Mouse (Mus musculus) spleen, postnatal 14 days (tissue): ENCODE results near the gene Specc1.

ENCODE experiments used
- DNase-seq, 2 experiments: peaks; one replicate each; pipeline ENCODE4 v3.0.0; 2021 to 2022; ENCODE audit warnings: low spot score in 2 of 2

Specc1 gene

DNA sequence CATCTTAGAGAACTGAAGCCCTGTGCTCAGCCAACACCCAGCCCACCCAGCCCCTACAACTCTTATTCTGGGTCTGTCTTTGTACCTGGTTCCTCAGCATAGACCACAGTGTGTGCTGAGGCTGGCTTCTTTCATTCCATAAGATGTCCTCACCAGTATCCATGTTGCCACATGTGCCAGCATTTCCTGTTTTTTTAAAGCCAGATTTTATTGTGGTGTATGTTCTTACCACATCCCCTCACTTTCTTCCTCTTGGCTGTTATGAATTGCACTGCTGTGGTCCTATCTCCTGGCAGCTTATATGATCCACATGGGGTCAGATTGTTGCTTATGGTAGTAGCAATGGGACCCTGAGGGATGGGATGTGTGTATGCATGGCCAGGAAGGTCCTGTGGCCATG is 92.6 kb downstream of the Specc1 start:
- no peak for DNase-seq

DNA sequence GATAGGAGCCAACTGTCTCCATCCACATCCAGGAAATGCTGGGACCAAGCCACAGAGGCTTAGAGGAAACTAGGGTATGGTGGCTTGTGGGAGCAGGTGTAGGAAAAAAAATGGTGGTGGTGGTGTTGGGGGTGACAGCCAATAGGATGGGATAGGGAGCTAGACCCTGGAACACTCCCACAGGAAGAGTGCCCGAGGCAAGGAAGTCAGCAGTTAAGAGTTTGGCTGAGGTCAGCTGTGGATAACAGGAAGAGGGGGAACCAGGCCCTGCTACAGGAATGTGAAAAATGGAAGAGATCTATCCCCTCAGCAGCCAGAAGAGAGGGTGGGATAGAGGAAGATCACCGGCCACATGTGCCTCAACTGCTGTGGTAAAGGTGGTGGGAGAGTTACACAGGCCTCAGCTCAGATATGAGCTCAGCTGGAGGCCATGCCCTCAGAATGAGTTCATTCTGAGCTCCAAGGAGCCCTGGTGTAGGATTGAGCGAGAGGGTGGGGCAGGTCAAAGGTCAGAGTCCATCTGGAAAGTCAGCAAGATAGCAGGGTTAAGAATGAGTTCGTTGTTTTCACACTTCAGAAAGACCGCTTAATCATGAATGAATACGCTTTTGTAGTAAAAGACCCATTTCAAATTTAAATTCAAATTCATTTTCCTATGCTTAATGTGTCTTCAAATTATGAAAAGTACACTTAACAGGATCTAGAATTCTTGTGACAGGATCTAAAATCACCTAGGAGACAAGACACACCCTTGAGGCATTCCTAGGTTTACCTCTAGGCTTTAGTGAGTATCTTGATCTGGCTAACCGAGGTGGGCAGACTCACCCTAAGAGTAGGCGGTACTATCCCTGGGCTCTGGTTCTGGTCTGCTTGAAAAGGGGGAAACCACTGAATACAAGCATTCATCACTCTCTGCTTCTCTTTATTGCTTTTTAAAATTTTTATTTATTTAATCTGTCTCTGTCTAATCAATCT is 94.1 kb downstream of the Specc1 start:
- no peak for DNase-seq

DNA sequence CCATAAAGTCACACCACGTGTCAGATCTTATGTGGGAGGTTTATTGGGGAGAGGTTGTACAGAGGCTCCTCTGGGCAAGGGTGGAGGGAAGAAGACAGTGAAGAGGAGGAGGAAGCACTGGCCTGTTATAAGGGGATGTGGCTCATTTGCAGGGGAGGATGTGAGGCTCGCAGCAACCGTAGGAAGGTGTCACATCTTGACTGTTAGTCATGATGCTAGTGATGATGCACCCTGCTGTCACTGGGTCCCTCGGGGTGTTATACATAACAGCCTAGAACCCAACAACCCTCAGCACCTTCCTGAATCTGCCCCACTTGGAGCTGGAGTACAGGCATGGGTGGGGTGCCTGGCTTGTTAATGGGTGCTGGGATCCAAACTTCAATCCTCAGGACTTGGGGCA is 94.9 kb downstream of the Specc1 start:
- no peak for DNase-seq

DNA sequence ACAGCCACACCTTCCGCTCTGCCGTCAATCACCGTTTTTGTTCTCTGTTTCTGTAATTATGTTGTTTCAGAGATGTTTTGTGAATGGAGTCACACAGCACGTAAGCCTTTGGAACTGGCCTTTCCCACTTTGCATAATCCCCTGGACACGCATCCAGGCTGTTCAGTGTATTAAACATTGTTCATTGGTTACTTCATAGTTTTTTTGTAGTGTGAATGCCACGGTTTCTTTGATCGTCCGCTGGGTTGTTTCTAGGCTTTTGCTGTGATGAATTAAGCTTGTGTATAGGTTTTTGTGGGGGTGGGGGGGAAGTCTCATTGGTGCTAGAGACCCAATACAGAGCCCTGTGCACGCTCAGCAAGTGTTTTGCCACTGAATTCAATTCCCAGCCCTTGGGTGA is 97.4 kb downstream of the Specc1 start:
- DNase-seq, result no peak

DNA sequence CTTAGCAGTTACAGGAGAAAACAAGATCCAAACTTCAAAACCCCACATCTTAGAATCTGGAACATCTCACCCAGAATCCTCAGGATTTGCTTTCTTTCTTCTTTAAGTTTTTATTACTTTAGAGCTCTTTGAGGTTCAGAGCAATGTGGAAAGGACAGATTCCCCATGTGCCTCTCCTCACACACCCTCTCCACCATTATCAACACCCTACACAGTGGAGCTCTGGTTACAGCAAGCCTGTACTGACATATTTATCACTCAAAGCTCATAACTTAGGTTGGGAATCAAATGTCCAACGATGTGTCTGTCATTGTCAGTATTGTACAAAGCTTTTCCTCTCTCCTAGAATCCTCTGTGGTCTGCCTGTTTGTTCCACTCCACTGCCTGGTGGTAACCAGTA is 108.0 kb downstream of the Specc1 start:
- no peak for DNase-seq

DNA sequence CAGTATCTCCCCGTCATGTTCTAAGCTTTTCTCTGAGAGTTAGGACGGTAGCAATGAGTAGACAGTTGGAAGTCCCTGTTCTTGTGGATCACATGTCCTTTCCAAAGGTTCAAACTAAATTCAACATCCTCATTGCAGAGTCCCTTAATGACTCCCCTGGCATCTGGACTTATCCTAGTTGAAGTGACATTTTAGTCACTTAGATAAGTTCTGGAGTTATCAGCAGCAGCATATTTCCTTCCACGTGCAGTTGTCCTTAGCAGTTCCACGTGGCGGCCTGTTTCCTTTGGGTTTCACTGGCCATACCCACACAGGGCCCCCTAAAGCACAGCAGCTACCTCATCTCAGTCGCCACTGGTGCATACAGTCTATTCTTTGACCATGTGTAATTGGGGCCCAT is 109.1 kb downstream of the Specc1 start:
- no peak for DNase-seq

DNA sequence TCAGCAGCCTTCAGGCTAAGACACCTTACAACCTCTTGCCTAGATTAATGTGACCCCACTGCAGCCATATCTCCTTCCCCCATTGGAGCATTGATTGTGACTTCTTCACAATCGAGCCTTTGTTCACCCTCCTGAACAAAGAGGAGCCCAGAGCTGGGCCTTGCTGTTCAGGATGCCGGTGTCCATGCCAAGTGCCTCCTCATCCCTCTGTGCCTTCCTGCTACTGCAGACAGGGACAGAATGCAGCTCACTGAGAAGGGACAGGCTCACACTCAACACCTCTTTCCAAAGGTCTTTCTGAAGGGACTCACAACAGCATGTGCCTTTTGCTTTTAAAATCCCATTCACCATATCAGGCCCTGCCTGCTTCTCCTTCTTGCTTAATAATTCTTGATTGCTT is 113.0 kb downstream of the Specc1 start:
- DNase-seq, result no peak

DNA sequence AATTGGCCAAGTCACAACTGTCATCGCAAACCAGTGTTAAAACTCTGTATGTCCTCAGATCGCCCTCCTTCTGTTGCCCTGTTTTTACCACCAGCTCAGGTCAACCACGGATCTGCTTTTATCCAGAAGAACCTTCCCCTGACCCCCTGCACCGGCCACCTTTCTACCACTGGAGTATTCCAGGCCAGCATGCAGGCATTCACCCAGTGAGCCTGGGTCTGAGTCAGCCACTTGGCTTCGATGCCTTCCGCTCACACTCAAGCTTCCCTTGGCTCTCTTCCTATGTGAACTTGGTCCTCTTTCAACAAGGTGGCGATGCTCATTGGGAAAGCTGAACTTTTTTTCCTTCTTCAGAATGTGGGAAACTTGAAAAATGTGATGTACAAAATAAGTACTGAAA is 113.6 kb downstream of the Specc1 start:
- DNase-seq, result no peak

DNA sequence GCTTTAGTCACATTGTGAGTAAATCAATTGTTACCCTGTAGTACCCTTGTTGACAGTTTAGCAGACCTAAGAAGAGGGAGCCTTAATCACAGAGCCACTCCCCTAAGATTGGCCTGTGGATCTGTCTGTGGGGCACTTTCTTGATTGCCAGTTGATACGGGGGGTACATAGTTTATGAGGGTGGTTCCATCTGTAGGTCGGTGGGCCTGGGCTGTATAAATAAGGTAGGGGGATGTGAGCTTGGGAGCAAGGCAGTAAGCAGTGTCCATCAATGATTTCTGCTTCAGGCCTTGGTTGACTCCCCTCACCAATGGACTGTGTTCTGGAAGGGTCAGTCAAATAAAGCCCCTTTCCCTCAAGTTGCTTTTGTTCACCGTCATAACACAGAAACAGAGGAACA is 115.8 kb downstream of the Specc1 start:
- no peak for DNase-seq

DNA sequence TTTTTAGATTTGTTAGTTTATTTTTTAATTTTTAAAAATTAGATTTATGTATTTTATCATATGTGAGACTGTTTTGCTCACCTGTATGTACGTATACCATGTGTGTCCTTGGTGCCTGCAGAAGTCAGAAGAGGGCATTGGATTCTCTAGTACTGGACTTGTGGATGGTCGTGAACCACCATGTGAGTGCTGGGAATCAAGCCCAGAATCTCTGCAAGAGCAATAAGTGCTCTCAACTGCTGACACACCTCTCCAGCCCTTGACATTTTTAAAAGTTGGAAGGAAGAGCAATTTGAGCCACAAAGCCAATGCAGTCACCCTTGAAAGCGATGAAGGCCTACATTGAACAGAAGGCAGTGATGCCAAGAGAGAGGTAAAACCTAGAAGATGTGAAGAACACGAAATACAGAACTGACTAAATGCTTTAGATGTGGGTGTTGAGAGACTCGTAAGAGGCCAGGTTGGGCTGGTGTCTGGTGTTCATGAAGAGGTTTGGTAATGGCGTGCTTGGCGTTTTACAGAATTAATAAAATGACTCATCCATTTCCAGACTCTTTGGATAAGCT is 117.1 kb downstream of the Specc1 start:
- no peak for DNase-seq

DNA sequence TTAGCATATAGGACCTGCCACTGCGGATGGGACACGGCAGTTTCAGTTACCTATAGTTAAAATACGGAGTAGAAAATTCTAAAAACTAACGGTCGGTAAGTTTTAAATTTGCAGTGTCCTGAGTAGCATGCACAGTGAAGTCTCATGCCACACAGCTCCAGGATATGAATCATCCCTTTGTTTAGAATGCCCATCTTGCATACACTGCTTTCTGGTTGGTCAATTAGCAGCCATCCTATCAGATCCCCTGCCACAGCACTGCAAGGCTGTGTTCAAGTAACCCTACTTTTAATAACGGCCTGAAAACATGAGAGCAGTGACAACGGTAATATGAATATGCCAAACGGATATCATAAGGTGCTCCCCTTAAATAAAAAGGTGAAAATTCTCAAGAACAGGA is 118.0 kb downstream of the Specc1 start:
- no peak for DNase-seq

DNA sequence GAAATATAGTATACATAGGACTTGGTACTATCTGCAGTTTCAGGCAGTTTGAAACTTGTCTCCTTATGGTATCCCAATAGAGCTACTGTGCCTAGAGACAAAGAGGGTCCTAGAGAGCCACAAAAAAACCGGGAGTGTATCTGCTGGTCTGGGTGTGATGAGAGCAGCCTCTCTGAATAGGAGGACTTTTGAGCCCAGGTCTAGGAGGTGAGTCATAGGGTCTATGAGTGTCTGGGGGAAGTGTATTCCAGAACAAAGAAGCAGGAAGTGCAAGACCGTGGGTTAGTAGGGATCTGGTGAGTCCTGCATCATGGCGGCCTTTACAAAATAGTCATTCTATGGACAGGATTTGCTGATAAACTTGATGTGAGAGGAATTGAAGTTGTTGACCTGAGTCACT is 118.5 kb downstream of the Specc1 start:
- no peak for DNase-seq

DNA sequence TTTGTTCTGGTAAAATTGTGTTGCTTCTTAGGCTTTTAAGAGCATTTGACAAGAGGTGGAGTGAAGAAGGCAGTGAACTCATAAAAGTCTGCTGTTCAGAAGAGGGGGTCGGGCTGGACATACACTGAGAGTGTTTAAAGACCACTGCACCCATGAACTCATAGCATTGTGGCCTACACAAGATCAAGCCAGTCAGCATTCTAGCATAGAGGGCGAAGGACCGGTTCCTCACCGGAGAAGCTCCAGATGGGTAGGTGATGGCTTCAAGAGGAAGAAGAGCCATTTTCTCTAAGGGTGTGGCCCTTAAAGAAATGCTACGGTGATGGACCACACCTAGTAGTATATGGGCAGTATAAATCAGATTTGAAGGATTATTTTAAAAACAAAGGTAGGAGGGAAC is 119.0 kb downstream of the Specc1 start:
- DNase-seq, result no peak

DNA sequence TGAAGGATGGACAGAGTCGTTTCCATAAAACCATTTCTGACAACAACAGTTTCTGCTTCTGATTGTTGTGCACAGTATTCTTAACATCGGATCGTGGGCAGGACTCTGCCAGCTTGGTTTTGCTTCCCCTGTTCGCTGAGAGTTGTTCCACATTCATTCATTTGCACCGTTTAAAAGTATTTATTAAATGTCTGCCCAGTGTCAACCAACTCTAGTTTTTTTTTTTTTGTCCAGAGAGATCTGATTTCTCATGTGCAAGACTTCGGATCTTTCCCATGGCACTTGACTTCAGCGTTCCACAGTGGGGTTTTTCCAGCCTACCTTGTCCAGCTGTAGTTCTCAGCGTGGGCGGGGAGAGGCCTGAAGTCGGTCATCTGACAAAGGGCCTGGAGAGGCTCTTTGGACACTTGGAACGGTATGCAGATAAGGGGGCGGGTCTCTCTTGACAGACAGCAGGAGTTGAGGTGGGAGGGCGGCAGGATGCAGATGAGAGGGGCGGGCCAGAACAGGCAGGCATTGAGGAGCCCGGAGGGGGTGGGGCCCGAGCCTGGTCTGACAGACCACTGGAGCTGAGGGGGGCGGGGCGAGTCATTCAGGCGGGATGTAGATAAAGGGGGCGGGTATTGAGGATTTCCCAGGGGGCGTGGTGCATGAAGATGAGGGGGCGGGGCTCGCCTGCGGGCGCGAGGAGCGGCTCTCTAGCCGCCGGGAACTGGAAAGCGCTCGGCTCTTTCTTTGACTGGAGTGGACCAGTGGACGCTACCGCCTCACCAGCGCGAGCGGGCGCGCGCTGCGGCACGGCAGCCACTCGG is 120.0 kb downstream of the Specc1 start:
- peak; percentile 71 to 75 for DNase-seq

DNA sequence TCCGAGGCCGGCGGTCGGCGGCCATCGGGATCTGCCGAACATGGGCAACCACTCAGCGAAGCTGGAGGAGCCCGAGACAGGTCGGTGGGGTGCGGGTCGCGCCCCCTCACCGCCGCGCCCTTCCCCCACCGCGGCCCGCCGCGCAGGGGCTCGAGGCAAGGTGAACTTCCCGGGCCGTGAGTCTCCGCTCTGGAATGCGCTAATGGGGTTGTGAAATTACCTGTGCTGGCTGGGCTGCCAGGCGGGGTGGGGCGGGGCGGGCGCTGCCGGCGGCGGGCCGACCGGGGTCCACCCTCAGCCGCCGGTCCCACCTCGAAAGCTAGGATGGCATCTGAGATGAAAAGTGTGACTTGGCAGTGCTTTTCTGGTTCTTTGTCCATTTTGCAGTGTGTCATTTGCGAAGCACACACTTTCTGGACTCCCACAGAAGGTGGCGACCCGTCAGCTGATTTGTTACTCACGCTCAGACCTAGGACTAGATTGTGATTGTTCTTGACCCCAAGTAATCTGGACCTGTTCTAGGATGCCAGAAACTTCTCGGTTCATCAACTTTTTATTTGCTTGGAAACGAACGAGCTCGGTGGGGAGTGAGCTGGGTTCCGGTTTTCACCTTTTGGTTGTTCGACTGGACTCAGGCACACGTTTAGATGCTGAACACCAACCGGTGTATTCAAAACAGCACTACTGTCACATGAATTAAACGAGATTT is 120.7 kb downstream of the Specc1 start:
- DNase-seq, result no peak

DNA sequence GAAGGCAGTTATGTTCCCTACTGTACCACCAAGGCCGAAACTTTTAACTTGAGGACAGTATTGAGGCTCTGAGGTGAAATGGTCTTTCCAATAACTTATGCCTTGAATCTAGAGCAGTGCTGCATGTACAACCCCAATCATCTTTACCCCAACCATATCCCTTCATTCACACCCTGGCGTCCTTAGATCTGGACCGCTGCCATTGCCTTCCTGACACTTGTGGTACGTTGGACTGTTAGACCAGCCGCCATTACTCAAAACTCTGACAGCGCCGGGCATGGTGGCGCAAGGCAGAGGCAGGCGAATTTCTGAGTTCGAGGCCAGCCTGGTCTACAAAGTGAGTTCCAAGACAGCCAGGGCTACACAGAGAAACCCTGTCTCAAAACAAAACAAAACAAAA is 121.8 kb downstream of the Specc1 start:
- no peak for DNase-seq

DNA sequence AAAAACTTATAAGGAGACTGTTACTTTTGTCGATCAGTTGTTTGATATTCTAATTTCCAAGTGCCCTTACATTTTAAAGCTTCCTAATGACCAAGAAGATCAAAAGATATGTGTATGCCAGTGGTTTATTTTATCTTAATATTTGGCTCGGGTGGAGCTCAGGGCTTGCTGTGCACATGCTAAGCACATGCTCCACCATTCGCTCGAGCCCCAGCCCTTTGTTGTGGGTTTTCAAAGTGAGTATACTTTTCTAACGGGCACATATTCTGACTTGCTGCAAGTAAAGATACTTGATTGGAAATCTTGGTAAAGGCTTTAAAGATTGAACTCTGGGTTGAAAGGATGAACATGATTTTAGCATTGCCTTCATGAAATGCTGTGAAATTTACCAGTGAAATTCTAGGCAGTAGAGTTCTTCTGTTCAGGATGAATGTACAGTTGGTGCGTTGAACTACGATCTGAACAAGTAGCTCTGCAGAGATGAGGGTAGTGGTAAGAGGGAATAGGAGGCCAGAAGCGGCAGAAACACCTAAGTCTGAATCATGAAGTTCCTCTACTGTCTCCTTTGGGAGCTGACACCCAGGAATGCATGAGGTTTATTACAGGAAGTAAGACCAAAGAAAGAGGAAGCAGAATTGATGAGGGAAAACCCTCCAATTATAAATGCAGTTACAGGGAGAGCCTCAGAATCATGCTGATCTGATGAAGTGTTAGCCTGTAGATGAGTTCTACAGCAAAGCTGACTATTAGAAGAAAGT is 122.7 kb downstream of the Specc1 start:
- DNase-seq, result no peak

DNA sequence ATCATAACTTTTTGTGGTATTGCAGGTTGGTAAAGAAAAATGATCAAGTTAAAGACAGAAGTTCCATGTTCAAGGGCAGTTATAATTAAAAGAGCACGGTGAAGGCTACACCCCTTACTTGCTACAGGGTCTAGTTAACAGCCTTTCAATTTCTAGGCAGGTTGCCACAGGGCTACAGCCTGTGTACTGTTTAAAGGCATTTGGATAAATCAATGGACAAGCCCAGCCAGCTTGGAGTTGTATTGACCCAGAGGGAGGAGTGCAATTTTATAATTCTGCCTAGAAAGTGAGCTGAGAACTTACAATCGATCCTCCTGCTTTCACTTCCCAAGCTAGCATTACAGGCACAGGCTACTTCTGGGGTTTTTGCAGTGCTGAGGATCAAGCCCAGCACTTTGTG is 123.9 kb downstream of the Specc1 start:
- DNase-seq, result no peak

DNA sequence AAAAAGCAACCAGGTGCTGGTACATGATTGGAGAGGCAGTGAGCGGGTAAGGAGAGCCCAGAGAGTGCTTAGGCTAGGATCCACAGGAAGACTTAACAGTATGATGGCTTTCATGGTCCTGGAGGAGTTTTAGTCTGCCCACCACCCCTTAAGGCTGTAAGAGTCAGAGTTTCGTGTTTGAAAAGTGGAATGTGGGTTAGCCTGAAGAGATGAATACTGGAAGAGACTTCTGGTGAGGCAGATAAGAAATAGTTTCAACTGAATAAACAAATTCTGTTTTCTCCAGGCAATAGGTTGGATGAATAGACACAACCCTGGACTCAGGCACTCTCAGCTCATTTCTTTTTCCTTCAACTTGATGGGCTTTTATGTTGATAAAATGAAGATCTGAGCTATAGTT is 130.1 kb downstream of the Specc1 start:
- DNase-seq, result no peak

DNA sequence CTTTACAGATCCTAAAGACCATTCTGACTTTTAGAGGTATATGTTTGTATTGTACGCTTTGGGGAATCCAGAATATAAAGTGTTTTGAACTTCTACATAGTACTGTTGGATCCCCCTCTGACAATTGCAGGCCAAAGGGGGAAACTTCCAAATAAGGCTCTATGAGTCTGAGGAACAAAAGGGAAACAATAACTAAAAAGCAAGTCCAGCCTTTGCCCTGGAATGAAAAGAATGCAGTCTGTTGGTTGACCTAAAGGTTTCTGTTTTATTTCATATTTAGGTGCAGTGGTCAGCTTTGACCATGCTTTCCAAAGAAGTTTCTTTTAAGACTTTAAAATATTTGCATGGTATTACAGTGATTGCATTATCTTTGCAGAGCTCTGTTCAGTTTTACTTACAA is 130.5 kb downstream of the Specc1 start:
- no peak for DNase-seq

DNA sequence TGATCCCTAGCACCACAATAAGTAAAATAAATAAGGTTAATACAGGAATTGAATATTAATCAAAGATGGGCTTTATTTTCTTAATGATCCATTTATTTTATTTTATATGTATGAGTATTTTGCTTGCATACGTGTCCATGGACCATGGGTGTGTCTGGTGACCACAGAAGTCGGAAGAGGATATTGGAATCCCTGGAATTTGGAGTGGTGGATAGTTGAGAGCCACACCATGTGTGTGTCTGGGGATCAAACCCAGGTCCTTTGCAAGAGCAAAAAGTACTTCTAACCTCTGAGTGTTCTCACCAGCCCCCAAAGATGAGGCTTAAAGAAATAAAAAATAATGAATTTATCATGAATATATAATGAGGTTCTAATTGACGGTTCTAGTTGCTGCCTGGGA is 132.1 kb downstream of the Specc1 start:
- DNase-seq, result no peak
